Mouse (Mus musculus) G1E (cell line): ENCODE results near the gene Cd163. TPM values are rescaled to one million over a fixed set of nuclear protein-coding genes. Genes with fewer than 3 reads are reported as not detected.

ENCODE experiments used
- ATAC-seq: 2 replicates; pipeline ENCODE4 v1.8.0; 2016; ENCODE audit warnings: mild to moderate bottlenecking; ENCODE audit not compliant: insufficient number of reproducible peaks, poor library complexity, low FRiP score, severe bottlenecking; ENCODE audit errors: extremely low read depth
- DNase-seq: peaks from one replicate; pipeline ENCODE4 v3.0.0; 2012; ENCODE audit warnings: low spot score
- H3K27me3 ChIP-seq: 2 replicates; pipeline ENCODE4 v1.6.1; 2012; ENCODE audit warnings: mild to moderate bottlenecking, low read length, inconsistent platforms; ENCODE audit not compliant: insufficient read depth
- H3K36me3 ChIP-seq: replicated peaks from 2 replicates; pipeline ENCODE3; 2012; ENCODE audit warnings: mild to moderate bottlenecking, inconsistent platforms
- H3K4me1 ChIP-seq: 2 replicates; pipeline ENCODE4 v1.6.1; 2012; ENCODE audit warnings: low read depth, low read length, inconsistent platforms, mixed read lengths; ENCODE audit not compliant: insufficient read depth
- H3K4me3 ChIP-seq: 2 replicates; pipeline ENCODE4 v1.5.1; 2012; ENCODE audit warnings: low read depth, mild to moderate bottlenecking, inconsistent platforms, low read length, moderate library complexity, mixed read lengths
- H3K9me3 ChIP-seq: replicated peaks from 2 replicates; pipeline ENCODE4 v1.6.1; 2012; ENCODE audit warnings: inconsistent platforms
- CTCF ChIP-seq: IDR thresholded peaks from 2 replicates; pipeline ENCODE4 v1.5.1; 2012; ENCODE audit warnings: low read depth, low read length, inconsistent platforms, mixed read lengths
- GATA1 ChIP-seq: IDR thresholded peaks from 2 replicates; pipeline ENCODE4 v1.6.1; 2012; ENCODE audit warnings: borderline replicate concordance, low read length, inconsistent platforms, mixed read lengths
- GATA2 ChIP-seq: IDR thresholded peaks from 2 replicates; pipeline ENCODE4 v1.6.1; 2012; ENCODE audit warnings: low read depth, low read length, inconsistent platforms, borderline replicate concordance
- POLR2AphosphoS5 ChIP-seq: IDR thresholded peaks from 2 replicates; pipeline ENCODE4 v1.6.1; 2012; ENCODE audit warnings: low read depth, low read length, inconsistent platforms; ENCODE audit not compliant: insufficient replicate concordance
- TAL1 ChIP-seq: conservative IDR thresholded peaks from 2 replicates; pipeline ENCODE4 v1.6.1; 2012; ENCODE audit warnings: low read depth, low read length, inconsistent platforms, mixed read lengths
- polyA plus RNA-seq: library from polyadenylated mRNA; stranded (reverse); fragments of >175 nt; gene quantifications from 2 replicates; pipeline ENCODE4 v1.2.3, GENCODE M21; 2012
- total RNA-seq, 2 experiments: library from RNA; stranded (forward) in 1 of 2; stranded (reverse) in 1 of 2; fragments of 200-1000 nt in 1 of 2; fragments of >200 nt in 1 of 2; fragmentation: Nextera tagmentation in 1 of 2; gene quantifications; 2 replicates each; pipeline ENCODE4 v1.2.3; 2014 to 2017

The Cd163 gene
- total RNA-seq (2014; fragmentation: Nextera tagmentation) (not detected in 2 replicates), total RNA-seq (2017) (0.06 and 0.27 TPM in 2 replicates), polyA plus RNA-seq (not detected in 2 replicates)

DNA sequence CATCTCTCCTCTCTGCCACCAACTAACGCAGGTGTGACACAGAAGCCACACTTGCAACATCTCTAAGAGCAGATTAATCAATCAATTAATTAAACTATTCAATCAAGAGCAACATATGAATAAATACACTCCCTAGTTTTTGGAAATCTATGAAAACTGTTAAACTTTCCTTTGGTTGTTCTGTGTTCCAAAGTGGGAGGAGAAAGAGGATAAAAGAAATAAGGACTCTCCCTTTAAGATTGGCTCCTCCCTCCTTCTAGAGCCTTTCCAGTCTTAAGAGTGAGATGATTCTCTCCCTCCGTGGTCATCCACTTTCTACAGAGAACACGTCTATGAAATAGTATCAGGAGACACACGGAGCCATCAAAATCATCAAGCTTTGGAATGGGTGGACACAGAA lies at the start of gene Cd163:
Gene Cd163 (plus strand): TSS at position 301 of the 400 bp plus-strand sequence.
- no peak within 1 kb of the TSS for H3K4me3 ChIP-seq
- TF ChIP-seq CTCF (no peak), GATA1 (no peak), TAL1 (no peak), POLR2AphosphoS5 (no peak), GATA2 (no peak)
- ATAC-seq (no peak), DNase-seq (no peak)
- H3K36me3 ChIP-seq: no peaks in the 10 kb centered on the region
- no peaks in the 10 kb centered on the region for H3K4me1 ChIP-seq
- H3K9me3 ChIP-seq: no peaks in the 10 kb centered on the region
- H3K27me3 ChIP-seq: peaks cover 4% of the 10 kb centered on the region; the same call in 1 of the 2 replicates

DNA sequence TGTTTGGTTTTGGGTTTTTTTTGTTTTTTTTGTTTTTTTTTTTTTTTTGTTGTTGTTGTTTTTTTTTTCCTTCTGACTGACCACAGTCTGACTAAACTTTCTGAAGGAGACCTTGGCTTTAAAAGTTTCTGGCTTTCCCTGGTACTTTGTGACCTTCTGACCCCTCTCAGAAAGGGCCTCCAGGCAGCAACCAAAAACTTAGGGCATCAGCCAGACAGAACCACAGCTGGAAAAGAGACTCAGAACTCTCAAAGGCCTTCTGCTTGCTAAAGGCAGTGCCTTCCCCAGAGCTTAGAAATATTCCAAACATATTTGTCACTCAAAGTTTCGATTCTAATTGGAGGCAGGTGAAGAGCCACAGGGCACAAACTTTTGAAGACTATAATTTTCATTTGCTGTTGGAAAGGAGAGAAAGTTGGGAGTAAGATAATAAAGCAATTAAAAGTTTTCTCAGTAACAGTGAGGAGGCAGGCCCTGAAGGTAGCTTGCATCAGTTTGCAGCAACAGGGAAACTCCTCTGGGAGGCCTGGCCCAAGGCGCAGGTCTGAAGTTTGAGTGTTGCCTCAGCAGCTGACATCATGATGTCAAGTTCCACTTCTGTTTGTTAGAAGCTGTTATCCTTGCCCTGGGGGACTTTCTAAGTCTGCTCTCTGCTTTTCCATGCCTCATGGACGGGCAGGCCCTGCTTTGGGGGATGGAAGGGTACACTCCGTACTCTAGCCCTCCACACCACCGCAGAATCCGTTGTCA lies 48.6 kb upstream of the Cd163 start:
- Histone ChIP-seq H3K4me1 (no peaks in the 10 kb centered on the region), H3K9me3 (no peaks in the 10 kb centered on the region), H3K4me3 (no peak overlapping the region), H3K36me3 (no peaks in the 10 kb centered on the region), H3K27me3 (0 out of 2 replicates have a peak, but pooled peaks cover 5% of the 10 kb centered on the region)
- TF ChIP-seq CTCF (no peak), GATA1 (no peak), TAL1 (no peak), GATA2 (no peak), POLR2AphosphoS5 (no peak)
- ATAC-seq (no peak), DNase-seq (no peak)

DNA sequence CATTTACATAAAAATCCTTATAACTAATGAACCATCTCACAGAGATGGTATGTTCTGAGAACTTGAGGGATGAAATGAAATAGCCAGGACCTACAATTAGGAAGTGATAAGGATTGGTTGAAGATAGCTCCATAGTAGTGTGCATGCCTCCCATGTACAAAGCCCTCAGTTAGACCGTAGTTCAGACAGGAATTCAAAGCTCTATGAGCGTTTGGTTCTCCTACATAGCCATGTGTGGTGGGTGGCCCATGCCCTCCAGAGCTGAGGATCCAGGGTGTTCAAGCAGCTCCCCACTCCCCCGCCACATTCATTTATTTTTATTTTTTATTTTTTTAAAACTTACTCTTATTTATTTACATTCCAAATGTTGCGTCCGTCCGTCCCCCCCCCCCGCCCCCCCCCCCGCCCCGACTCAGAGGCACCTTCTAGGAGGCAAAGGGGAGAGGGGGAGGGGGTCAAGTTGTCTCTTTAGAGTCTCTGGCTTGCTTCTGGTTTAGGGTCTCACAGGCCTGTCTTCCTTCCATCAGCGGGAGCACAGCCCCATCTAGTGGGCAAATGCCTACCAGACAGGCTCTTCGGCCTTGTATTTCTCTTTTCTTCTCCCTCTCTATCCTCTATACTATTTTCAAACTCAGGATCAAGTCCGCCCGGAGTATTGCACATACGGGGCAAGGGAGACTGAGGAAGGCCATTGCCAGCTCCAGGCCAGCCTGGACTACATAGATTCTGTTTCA lies 44.1 kb upstream of the Cd163 start:
- Histone ChIP-seq H3K4me1 (no peaks in the 10 kb centered on the region), H3K9me3 (no peaks in the 10 kb centered on the region), H3K36me3 (no peaks in the 10 kb centered on the region), H3K4me3 (no peak overlapping the region), H3K27me3 (peaks cover 3% of the 10 kb centered on the region; the same call in 1 of the 2 replicates)
- ATAC-seq (peak; percentile 65; the same call in 1 of the 2 replicates), DNase-seq (peak; percentile 33)
- TF ChIP-seq GATA1: no peak
- TF ChIP-seq CTCF: peak; percentile 51
- no peak for TF ChIP-seq GATA2
- TF ChIP-seq POLR2AphosphoS5: no peak
- no peak for TF ChIP-seq TAL1

DNA sequence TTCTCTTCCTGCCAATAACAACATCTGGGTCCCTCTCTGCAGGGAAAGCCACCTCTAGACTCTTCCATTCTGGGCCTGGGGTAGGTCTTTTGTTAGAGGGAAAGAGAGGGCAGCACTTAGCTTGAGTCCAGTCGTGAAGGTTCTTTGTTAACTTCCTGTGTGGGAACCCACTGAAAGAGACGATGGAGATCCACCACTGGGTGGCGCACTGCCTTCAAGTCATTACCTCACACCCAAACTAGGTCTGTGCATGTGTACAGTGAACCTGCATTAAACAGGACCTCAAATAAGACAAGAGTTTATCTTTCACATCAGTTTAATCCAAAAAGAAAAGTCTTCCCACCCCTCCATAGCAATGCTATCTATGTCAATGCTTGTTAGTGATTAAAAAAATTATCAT lies 41.8 kb upstream of the Cd163 start:
- Histone ChIP-seq H3K36me3 (no peaks in the 10 kb centered on the region), H3K9me3 (no peaks in the 10 kb centered on the region), H3K4me1 (no peaks in the 10 kb centered on the region), H3K27me3 (peaks cover 3% of the 10 kb centered on the region; the same call in 1 of the 2 replicates), H3K4me3 (no peak overlapping the region)
- TF ChIP-seq CTCF (peak; percentile 48), POLR2AphosphoS5 (no peak)
- DNase-seq: peak; percentile 11
- ATAC-seq: peak; percentile 72

DNA sequence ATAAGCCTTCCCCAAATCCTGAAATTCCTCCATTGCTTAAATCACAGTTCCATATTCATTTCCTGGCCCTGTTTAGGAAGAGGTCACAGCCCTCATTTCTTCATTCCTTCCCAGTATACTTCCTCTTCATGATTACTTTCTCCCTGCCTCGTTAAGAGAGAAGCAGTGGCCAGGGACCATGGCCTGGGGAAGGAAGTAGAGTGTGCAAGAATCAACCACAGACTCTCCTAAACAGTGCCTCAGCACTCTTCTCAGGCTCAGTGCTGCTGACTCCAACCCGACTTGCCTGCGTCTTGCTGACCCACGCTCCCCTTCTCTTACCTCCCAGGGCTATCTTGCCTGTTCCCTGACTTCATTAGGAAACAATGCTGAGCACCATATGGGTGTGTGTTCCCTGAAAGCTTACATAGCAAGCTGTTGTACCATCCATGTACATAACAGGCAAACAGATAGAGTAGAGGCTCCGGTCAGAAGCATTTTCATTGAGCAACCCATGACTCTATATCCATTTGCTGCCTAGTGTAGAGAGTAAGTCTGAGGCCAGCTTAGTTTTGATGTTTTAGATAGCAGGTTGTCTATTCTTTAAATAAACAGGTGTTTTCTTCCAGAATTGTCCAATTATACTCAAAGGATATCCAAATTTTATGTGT lies 31.1 kb upstream of the Cd163 start:
- TF ChIP-seq TAL1: no peak
- no peak for TF ChIP-seq GATA1
- TF ChIP-seq CTCF: no peak
- no peak for TF ChIP-seq POLR2AphosphoS5
- DNase-seq (no peak), ATAC-seq (no peak)
- Histone ChIP-seq H3K4me3 (no peak overlapping the region), H3K4me1 (no peaks in the 10 kb centered on the region), H3K27me3 (peaks cover 8% of the 10 kb centered on the region; the same call in 1 of the 2 replicates), H3K9me3 (no peaks in the 10 kb centered on the region), H3K36me3 (no peaks in the 10 kb centered on the region)

DNA sequence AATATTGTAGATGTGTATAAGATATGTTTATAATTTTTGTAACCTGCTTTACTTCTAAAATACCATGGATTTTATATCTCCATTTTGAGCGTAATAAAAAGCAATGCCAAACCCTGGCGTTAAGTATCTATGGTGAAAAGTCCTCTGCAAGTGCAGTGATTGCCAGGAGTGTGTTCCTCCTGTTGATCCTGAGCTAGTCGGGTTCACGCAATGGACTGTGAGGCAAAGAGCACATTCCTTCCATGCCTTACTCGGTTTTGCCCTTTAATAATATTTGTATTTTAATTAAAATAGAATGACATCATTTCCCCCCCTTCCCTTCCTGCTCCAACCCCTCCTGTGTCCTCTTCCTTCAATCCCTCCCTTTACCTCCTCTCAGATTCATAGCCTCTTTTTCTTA lies 26.8 kb upstream of the Cd163 start:
- TF ChIP-seq CTCF (no peak), GATA1 (no peak)
- ATAC-seq (no peak), DNase-seq (no peak)
- no peaks in the 10 kb centered on the region for H3K4me1 ChIP-seq
- H3K36me3 ChIP-seq: no peaks in the 10 kb centered on the region
- H3K4me3 ChIP-seq: no peak overlapping the region
- peaks cover 7% of the 10 kb centered on the region for H3K27me3 ChIP-seq
- no peaks in the 10 kb centered on the region for H3K9me3 ChIP-seq
